Mouse (Mus musculus) cerebellum, adult (tissue): ENCODE results near the gene Dpf1.

Source experiments
- ATAC-seq: cut with Nextera tagmentation; 2 replicates; pipeline ENCODE4 v1.9.2; 2017; ENCODE audit warnings: mild to moderate bottlenecking, moderate library complexity, mixed read lengths; ENCODE audit not compliant: insufficient number of reproducible peaks, low FRiP score, low TSS enrichment

Dpf1 gene

DNA sequence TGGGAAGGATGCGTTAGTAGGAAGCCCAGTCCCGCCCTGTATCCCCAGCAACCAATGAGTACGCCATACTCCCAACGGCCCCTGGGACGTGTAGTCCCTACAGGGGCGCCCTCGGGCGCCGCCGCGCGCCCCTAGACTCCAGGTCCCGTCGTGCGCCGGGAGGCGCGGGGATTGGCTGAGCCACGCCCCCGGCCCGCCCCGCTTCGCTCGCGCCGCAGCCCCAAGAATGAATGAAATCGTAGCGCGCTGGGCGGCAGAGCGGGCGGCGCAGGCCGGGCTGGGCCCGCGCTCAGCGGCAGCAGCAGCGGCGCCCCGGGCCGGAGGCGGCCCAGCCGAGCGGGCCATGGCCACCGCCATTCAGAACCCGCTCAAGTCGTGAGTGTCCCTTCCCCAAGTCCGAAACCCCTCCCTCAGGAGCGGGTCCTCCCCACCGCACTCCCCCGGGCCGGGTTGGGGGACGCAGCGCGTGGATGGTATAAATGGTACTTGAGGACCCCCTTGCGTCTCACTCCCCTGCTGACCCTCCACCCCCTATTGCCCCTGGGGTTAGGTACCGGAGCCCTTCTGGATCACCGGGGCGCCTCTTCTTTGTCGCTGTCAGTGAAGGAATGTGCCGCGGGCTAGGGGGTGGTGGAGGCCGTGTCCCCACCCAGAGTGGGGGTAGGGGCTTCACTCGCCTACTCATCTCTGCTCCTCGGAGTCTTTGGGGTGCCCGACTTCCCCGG, at the start of gene Dpf1:
Gene Dpf1, plus strand, starts transcription at position 214 of the 725 bp plus-strand sequence.
- peak; percentile 74 for ATAC-seq

DNA sequence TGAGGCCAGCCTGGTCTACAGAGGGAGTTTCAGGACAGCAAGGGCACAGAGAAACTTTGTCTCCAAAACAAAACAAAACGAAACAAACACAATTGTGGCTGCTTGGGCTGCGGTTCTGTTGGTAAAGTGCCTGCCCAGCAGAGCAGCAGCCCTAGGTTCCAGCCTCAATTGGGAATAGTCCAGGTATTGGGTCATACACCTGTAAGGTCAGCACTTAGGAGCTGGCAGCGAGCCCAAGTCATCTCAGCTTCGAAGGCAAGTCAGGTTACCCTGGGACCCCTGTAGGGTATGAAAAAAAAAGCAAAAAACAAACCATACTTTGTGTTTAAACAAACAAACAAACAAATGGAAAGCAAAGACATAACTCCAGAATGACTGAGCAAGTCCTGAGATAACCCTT, 47.9 kb upstream of the Dpf1 start:
- ATAC-seq: no peak

DNA sequence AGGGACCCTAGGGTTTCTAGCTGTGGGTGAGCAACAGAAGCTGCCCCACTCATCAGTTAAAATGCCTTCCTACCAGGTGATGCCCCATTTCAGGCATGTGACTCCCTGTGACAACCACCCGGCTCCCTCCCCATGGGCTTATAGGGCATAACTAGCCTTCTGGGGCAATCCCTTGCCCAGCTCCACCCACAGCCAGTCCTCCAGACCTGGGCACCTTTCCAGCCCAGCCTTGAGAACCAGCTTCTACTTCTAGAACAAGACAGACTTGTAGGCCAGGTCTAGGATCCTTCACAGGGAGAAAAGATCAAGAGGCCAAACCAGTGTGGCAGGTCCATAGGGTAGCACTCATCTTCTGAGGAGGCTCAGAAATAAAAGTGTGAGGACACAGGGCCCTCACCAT, 46.4 kb upstream of the Dpf1 start:
- ATAC-seq: no peak

DNA sequence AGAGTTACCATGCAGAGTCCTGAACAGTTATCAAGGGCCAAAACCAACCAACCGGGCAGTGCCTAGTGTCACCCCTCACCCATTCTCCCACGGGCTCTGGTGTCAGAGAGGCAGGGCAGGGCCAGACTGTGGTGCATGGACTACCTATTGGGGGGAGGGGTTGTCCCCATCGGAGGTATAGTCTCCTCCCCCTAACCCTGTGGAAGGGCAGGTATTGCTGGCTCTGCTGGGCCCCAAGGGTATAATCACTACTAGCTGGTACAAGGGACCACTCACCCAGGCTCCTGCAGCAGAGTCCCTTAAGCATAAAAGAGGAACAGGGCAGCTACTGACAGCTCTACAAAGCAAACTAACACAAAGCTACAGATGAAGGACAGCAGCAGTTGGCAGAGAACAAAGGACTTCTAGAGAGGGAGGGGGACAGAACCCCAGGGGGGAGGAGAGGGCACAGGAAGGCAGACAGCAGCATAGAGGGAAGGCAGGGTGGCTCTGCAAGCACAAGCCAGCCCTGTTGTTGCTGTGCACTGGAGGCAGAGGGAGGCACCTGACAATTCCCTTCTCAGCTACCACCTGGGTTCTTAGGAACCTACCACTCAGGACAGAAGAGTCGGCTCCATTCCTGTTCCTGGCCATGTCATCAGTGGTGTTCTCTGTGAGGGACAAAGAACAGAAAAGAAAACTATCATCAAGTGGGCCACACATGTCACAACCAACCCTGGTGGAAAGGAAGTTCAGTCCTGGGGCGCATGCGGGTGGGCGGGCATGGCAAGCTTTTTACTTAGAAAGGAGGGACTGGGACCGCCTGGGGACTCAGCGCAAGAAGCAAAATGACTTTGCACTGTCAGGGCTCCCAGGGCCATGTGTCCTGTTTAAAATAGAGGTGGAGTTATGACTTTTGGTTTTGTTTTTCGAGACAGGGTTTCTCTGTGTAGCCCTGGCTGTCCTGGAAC, 43.7 kb upstream of the Dpf1 start:
- ATAC-seq: no peak

DNA sequence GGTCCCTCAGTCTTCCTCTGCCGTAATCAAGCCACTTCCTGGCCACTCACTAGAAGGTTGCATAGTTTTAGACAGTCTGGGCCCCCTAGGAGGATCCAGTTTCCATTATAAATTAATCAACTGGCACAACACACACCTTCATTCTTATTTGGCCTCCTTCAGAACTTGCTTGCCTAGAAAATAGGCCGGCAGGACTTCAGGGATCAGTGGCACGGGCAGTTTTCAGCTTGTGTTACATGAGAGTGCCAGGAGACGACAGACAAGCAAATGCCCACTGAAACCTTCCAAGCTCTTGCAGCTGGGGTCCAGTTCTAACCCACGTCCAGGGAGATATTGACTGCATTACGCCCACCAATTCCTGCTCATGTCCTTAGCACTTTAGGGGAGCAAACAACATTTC, 41.6 kb upstream of the Dpf1 start:
- ATAC-seq: no peak

DNA sequence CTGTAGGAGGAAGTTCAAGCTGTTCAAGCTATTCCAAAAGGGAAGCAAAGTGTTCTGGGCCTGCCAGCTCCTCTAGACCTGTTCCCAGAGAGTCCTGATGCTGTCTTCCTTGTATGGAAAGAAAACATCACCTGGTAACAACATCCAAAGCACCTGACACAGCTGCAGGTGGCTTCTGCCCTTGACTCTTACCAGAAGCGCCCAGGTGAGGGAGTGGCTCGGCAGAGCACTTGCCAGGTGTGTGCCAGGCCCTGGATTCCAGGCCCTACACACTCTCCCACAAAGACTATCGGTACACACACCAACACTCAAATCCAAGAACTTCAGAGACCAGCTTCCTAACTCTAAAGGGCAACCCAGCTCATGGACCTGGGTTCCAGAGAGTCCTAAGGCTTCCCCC, 39.9 kb upstream of the Dpf1 start:
- no peak for ATAC-seq

DNA sequence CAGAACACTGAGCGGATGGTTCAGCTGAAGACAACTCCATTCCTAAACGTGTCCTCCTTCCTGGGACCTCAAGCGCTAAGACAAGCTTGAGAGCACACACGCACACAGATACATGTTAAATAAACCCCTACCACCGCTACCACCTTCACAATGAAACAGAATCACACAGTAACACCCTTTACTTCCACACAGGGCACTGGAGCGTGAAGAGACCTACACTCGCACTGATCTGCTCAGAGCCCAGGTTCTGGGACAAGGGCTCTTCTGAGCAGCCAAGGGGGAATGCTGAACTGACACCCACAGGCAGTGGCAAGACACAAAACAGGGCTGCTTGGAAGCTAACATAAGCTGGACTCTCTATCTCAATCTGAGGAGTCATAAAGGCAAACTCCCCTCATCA, 38.1 kb upstream of the Dpf1 start:
- ATAC-seq: no peak

DNA sequence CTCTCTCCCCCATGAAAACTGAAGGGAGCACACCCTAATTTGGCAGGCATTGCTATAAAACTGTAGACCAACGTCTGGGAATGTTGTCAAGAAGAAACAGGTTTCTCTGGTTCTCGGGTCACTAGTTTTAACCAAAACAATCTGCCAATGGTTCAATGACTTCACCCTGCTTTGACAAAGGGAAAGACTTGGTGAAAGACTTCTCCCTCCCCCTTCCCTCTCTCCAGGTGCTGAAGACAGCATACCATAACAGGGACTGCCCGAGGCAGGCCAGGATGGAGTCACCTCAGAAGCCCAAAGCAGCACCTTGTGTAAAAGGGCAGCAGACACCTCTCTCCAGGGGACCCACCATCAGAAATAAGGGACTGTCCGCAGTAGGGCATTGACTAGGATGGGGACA, 36.8 kb upstream of the Dpf1 start:
- ATAC-seq: no peak

DNA sequence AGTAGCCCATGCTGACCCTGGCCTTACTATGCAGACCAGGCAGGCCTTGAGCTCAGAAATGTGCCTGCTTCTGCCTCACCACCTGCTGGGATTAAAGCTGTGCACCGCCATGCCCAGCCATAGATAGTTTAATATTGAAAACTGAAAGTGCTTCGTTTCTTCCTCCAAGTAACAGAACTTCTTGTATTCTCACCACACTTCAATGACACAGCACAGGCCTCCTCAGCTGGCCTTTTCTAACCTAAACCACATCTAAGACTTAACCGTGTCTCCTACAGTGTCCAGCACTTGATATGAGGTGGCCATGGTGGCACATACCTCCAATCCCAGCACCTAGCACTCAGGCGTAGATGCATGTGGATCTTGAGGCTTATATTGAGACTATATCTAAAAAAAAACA, 33.3 kb upstream of the Dpf1 start:
- ATAC-seq: no peak

DNA sequence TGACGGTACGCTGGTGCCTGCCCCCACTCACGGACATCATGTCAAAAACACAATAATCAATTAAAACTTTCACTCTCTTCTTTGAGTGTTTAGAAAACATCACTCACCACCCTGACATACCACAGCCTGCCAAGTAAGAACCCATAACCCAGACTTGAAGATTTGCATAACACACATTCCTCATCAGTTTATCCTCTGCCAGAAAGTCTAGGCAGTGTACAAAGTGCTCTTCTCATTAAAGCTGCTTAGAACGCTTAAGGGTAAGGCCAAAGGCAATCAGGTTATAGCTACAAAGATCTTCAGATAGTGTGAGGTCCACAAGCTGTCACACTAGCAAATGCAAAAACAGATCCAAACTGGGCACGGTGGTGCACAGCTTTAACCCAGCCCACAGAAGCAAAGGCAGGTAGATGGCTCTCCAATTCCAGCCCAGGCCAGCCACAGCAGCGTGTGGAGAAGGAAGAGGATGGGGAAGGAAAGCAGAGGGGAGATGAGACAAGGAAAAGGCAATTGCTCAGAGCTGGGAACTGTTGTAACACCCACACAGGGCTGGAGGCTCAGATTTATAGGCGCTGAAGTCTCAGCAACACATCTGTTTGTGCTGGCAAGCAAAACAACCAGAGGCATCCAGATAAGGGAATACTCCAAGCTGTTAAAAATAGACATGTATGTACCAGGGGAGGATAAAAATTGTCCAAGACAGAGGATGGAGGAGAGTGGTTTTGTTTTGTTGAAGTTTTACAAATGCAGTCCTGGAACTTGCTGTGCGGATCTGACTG, 31.9 kb upstream of the Dpf1 start:
- no peak for ATAC-seq

DNA sequence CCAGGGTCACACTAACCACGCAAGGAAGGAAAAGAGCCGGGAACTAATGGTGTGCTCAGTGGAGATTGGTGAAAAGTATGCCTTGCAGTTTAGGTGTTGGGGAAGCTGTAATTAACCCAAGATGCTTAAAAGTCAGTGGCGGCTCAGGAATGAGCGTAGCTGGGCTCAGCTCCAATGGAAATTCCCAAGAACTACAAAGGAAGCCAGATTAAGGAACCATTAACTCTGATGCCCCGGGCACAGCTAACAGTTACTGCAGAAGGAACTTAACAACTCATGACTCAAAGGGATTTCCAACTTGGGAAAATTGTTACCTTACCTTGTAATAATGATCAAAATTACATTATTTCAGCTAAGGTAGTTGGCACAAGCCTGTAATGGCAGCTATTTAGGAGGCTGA, 27.0 kb upstream of the Dpf1 start:
- no peak for ATAC-seq

DNA sequence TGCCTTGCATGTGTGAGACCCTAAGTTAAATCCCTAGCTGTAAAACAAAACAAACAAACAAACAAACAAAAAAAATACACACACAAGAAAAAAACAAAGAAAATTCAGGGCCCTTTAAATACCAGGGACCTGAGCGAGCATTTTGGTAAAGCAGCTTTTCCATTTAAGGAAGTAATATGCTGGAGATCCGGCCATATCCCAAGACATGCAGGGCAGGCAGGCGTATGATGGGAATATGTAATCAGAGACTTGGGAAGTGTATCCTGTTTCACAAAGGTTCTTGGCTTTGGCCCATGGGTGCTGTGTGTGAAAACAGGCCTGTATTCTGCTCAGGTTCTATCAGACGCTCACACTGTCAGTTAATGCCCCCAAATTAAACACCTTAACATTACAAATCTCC, 26.2 kb upstream of the Dpf1 start:
- no peak for ATAC-seq

DNA sequence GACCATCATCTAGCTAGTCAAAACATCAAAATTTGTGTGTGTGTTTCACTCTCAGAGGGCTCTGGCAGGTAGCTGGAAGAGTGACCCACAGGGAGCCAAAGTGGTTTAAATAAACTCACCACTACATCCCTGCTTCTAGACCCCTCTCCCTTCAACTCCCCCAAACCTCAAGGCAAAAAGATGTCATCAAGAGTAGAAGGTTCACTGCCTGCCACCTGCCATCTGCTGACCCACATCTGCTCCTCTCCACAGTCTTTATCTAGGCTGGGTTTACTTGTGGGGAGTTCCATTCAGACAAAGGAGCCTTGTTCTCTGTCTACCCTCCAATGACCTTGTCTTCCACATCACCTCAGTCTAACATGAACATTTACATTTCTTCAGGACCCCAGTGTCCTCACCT, 24.5 kb upstream of the Dpf1 start:
- no peak for ATAC-seq

DNA sequence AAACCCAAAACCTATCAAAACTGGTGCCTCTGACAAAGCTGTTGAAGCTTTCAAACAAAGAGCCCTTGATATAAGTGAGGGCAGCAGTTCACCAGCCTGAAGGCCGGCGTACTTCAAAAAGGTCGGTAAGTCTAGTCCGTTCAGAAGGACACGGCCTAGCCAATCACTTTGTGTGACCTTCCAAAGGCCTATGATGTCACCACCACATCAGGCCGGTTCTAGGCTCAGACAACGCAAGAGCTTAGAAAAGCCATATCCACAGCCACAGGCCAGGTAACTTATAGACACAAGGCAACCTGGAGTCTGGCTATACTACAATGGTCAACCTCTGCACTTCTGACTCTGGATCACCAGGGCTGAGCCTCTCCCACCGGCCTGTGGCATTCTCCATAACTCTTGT, 23.8 kb upstream of the Dpf1 start:
- ATAC-seq: no peak

DNA sequence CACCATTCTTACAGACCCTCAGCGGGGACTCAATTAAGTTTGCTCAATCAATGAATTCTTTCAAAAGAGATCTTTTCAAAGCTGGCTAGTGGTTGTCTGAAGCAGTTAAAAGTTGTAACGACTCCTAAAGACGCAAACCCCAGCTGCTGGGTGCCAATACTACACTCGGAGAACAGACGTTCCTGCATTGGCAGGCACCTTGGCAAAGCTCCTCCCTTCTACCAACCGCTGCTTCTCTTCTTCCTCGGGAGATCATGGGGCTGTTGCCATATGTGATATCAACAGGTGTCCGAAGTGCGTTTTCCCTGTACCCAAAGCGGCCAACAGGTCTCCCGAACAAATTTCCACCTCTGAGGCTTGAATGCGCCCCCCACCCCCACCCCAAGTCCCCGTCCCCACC, 22.9 kb upstream of the Dpf1 start:
- ATAC-seq: 0 out of 2 replicates have a peak, but pooled peaks have one; percentile 10

DNA sequence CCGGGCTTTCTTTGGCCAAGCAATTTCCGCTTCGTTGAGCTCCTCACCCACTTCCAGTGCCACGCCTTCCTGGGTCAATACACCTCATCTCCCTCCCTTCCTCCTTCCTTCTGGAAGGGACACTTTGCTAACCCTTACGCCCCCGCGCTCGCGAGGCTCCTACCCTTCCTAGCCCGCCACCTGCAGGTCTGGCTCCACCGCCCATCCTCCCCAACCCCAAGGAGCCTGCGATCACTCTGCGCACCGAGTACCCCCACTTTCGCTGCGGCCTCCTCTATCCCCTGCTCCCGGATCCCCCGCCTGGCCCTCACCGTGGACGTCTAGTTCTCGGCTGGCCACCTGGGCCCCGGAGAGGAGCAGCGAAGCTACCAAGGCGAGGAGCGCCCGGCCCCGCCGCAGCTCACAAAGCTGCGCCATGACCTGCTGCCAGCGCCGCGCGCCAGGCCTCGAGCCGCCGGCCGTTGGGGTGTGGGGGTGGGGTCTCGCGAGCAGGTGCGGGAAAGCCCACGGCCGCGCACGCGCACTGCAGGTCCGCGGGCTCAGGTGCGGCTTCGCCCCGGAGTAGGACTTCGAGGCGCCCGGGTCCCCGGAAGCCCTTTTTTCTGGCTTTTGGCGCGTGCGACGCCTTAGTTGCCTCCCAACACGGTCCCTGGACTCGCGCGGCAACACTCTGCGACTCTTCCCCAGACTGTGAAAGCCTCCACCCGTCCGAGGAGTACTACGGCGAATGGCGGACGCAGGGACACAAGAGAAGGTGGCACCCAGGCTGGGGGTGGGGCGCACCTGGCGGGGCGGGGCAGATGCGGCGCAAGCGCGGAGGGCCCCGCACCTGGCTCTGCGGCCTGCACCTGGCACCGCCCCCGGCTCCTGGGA, 22.3 kb upstream of the Dpf1 start, which contains the start of gene Spint2:
Gene Spint2, minus strand, starts transcription at position 712 of the 873 bp plus-strand sequence.
- ATAC-seq: peak; percentile 64; the same call in 1 of the 2 replicates

DNA sequence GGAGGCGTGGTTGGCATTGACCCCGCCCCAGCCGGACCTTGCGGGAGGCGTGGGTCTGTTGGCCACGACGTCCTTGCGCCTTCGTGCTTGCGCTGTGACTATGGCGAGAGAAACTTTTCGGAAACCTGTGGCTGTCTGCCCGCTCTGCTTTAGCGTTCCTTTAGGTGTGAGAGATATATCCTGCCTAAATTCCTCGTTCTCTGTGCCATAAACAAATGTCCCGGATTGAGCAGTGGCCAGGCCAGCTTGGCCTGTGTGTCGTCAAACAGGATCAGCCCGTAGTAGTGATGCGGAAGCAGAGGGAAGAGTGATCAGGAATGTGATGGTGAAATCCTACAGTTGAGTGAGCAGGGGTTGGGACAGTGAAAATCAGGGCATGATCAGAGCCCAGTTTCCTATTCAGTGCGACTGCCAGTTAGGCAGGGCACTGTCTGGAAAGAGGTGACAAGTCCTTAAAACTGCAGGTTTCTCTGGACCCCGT, 21.6 kb upstream of the Dpf1 start:
- ATAC-seq: no peak

DNA sequence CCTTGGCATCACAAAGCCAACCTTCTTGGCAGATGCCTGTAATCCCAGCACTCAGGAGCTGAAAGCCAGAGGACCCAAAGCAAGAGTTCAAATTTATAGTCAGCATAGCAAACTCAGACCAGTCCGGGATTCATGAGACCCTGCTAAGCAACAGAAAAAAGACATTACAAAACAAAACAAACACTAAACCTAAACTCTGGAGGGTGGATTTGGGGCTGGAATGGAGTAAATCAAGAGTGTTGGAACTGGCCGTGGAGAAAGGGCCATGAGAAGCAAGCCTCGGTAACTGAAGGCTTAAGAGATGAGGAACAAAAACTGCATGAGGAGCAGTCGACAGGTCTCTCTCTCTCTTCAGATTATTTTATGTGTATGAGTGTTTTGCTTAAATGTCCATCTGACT, 19.9 kb upstream of the Dpf1 start:
- no peak for ATAC-seq

DNA sequence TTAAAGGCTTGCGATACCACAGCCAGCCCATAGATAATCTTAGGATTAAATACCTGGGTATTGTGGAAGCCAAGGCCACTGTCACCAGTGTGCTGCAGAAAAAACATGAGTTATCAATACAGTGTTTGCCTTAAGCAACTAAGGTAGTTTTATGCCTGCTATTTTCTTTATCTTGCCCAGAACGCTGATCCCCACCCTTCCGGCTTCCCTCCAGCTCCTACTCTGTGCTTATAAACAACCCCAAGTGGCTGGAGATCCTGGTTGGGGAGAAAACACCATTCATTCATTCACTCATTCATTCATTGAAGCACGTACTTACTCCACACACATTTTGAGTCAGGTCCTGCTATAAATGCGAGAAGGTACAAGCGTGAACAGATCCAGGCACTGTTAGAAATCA, 19.2 kb upstream of the Dpf1 start:
- ATAC-seq: no peak

DNA sequence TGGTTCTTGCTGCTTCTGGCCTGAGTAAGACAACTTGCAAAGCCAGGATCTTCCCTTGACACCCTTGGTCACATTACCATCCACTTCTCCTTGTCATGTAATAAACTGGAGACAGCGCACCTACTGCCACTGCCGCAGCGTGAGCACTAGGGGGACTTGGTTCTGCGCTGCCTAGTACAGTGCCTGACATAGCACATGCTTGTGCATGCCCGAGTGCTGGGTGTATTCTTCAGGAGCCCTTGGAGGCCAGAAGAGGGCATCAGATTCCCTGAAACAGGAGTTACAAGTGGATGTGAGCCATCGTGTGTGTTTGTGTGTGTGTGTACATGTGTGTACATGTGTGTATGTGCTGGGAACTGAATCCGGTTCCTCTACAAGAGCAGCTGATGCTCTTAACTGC, 16.3 kb upstream of the Dpf1 start:
- ATAC-seq: no peak
